Mouse (Mus musculus) MEL (cell line): ENCODE data around the gene Lemd1. TPM values are rescaled to one million over a fixed set of nuclear protein-coding genes. Genes with fewer than 3 reads are reported as not detected.

Experiments
- DNase-seq: peaks from one replicate; pipeline ENCODE4 v3.0.0; 2011; ENCODE audit warnings: low read depth, low spot score
- H3K27ac ChIP-seq: 2 replicates; pipeline ENCODE4 v1.5.1; 2012; ENCODE audit warnings: low read depth, mild to moderate bottlenecking, control low read depth, low read length, moderate library complexity; ENCODE audit not compliant: control insufficient read depth
- H3K27me3 ChIP-seq, 2 experiments: fragments of 150-350 bp in 1 of 2; sonication (generic) in 1 of 2; 2 replicates each; pipeline ENCODE4 v1.6.1; 2012; ENCODE audit warnings: low read length in 2 of 2, mild to moderate bottlenecking in 2 of 2, improper control_type of control experiment in 1 of 2, moderate library complexity in 1 of 2; ENCODE audit not compliant: insufficient read depth in 2 of 2, control insufficient read depth in 1 of 2
- H3K36me3 ChIP-seq, 2 experiments: 2 replicates each; pipeline ENCODE4 v1.6.1; 2012 to 2014; ENCODE audit warnings: low read length in 2 of 2, improper control_type of control experiment in 1 of 2, inconsistent platforms in 1 of 2, mild to moderate bottlenecking in 1 of 2; ENCODE audit not compliant: insufficient read depth in 2 of 2, control insufficient read depth in 1 of 2
- H3K4me1 ChIP-seq, 2 experiments: fragments of 150-350 bp in 1 of 2; sonication (generic) in 1 of 2; 2 replicates each; pipeline ENCODE4 v1.6.1; 2012; ENCODE audit warnings: low read length in 2 of 2, improper control_type of control experiment in 1 of 2, mild to moderate bottlenecking in 1 of 2; ENCODE audit not compliant: insufficient read depth in 2 of 2, control insufficient read depth in 1 of 2
- H3K4me3 ChIP-seq, 2 experiments: fragments of 150-350 bp in 1 of 2; sonication (generic) in 1 of 2; 2 replicates each; pipeline ENCODE4 v1.5.1; 2012; ENCODE audit warnings: low read depth in 2 of 2, low read length in 2 of 2, mild to moderate bottlenecking in 2 of 2, moderate library complexity in 2 of 2, control low read depth in 1 of 2, improper control_type of control experiment in 1 of 2; ENCODE audit not compliant: control insufficient read depth in 1 of 2, insufficient read depth in 1 of 2
- H3K79me2 ChIP-seq: 2 replicates; pipeline ENCODE4 v1.6.1; 2012; ENCODE audit warnings: mild to moderate bottlenecking, low read length, moderate library complexity; ENCODE audit not compliant: control insufficient read depth, poor library complexity, insufficient read depth
- H3K9ac ChIP-seq: 2 replicates; pipeline ENCODE4 v1.6.1; 2012; ENCODE audit warnings: low read depth, mild to moderate bottlenecking, control low read depth, low read length, moderate library complexity; ENCODE audit not compliant: control insufficient read depth, poor library complexity, severe bottlenecking
- H3K9me3 ChIP-seq: fragments of 150-350 bp; sonication (generic); replicated peaks from 2 replicates; pipeline ENCODE4 v1.6.1; 2012; ENCODE audit warnings: mild to moderate bottlenecking, low read length, improper control_type of control experiment, moderate library complexity; ENCODE audit not compliant: insufficient read depth
- CHD1 ChIP-seq: IDR thresholded peaks from 2 replicates; pipeline ENCODE4 v1.6.1; 2012; ENCODE audit warnings: low read depth, mild to moderate bottlenecking, inconsistent platforms, low read length, improper control_type of control experiment
- CHD2 ChIP-seq: IDR thresholded peaks from 2 replicates; pipeline ENCODE4 v1.6.1; 2011; ENCODE audit warnings: low read length, improper control_type of control experiment
- ELF1 ChIP-seq: IDR thresholded peaks from 2 replicates; pipeline ENCODE4 v1.6.1; 2014; ENCODE audit warnings: low read depth, mild to moderate bottlenecking, inconsistent platforms, low read length, improper control_type of control experiment, moderate library complexity
- ETS1 ChIP-seq: IDR thresholded peaks from 2 replicates; pipeline ENCODE4 v1.6.1; 2012; ENCODE audit warnings: low read depth, mild to moderate bottlenecking, inconsistent platforms, low read length, improper control_type of control experiment, moderate library complexity
- KAT2A ChIP-seq: conservative IDR thresholded peaks from 2 replicates; pipeline ENCODE4 v1.6.1; 2012; ENCODE audit warnings: low read depth, low read length, improper control_type of control experiment, inconsistent platforms
- MAFK ChIP-seq: IDR thresholded peaks from 2 replicates; pipeline ENCODE4 v1.6.1; 2011; ENCODE audit warnings: low read depth, mild to moderate bottlenecking, low read length, improper control_type of control experiment, borderline replicate concordance
- MAZ ChIP-seq: IDR thresholded peaks from 2 replicates; pipeline ENCODE4 v1.6.1; 2012; ENCODE audit warnings: low read depth, mild to moderate bottlenecking, inconsistent platforms, low read length, improper control_type of control experiment
- MEF2A ChIP-seq: IDR thresholded peaks from 2 replicates; pipeline ENCODE4 v1.6.1; 2014; ENCODE audit warnings: low read depth, mild to moderate bottlenecking, inconsistent platforms, low read length, improper control_type of control experiment; ENCODE audit not compliant: poor library complexity, insufficient replicate concordance, severe bottlenecking; ENCODE audit errors: extremely low read depth
- MYC ChIP-seq: IDR thresholded peaks from 2 replicates; pipeline ENCODE4 v1.6.1; 2011; ENCODE audit warnings: low read depth, mild to moderate bottlenecking, low read length, improper control_type of control experiment, moderate library complexity
- NELFE ChIP-seq: IDR thresholded peaks from 2 replicates; pipeline ENCODE4 v1.6.1; 2011; ENCODE audit warnings: low read depth, low read length, improper control_type of control experiment
- NRF1 ChIP-seq: IDR thresholded peaks from 2 replicates; pipeline ENCODE4 v1.6.1; 2014; ENCODE audit warnings: low read depth, mild to moderate bottlenecking, inconsistent platforms, low read length, improper control_type of control experiment, moderate library complexity; ENCODE audit not compliant: poor library complexity, insufficient read depth, severe bottlenecking
- POLR2A ChIP-seq, 2 experiments: IDR thresholded peaks; 2 replicates each; pipeline ENCODE4 v1.6.1; 2011 to 2012; ENCODE audit warnings: low read length in 2 of 2, mild to moderate bottlenecking in 2 of 2, control low read depth in 1 of 2, improper control_type of control experiment in 1 of 2, low read depth in 1 of 2, moderate library complexity in 1 of 2; ENCODE audit not compliant: control insufficient read depth in 1 of 2, insufficient read depth in 1 of 2, poor library complexity in 1 of 2
- POLR2AphosphoS5 ChIP-seq: IDR thresholded peaks from 2 replicates; pipeline ENCODE4 v1.6.1; 2012; ENCODE audit warnings: low read depth, borderline replicate concordance, mild to moderate bottlenecking, inconsistent platforms, low read length, moderate library complexity, mixed read lengths
- RAD21 ChIP-seq: IDR thresholded peaks from 2 replicates; pipeline ENCODE4 v1.6.1; 2011; ENCODE audit warnings: mild to moderate bottlenecking, low read depth, low read length, improper control_type of control experiment
- RCOR1 ChIP-seq: IDR thresholded peaks from 2 replicates; pipeline ENCODE4 v1.6.1; 2012; ENCODE audit warnings: low read depth, mild to moderate bottlenecking, inconsistent platforms, low read length, improper control_type of control experiment
- SIN3A ChIP-seq: IDR thresholded peaks from 2 replicates; pipeline ENCODE4 v1.6.1; 2012; ENCODE audit warnings: low read length, improper control_type of control experiment, inconsistent platforms
- SMC3 ChIP-seq: IDR thresholded peaks from 2 replicates; pipeline ENCODE4 v1.6.1; 2011; ENCODE audit warnings: low read depth, low read length, improper control_type of control experiment
- UBTF ChIP-seq: IDR thresholded peaks from 2 replicates; pipeline ENCODE4 v1.6.1; 2012; ENCODE audit warnings: low read depth, mild to moderate bottlenecking, inconsistent platforms, low read length, improper control_type of control experiment, moderate library complexity, borderline replicate concordance; ENCODE audit not compliant: insufficient read depth
- USF2 ChIP-seq, 2 experiments: IDR thresholded peaks; 2 replicates each; pipeline ENCODE4 v1.6.1; 2011 to 2012; ENCODE audit warnings: improper control_type of control experiment in 2 of 2, low read length in 2 of 2, borderline replicate concordance in 1 of 2, inconsistent platforms in 1 of 2, low read depth in 1 of 2, mild to moderate bottlenecking in 1 of 2; ENCODE audit not compliant: insufficient read depth in 1 of 2
- ZMIZ1 ChIP-seq: IDR thresholded peaks from 2 replicates; pipeline ENCODE4 v1.6.1; 2012; ENCODE audit warnings: low read depth, mild to moderate bottlenecking, inconsistent platforms, low read length, improper control_type of control experiment, moderate library complexity
- polyA plus RNA-seq, 2 experiments: library from polyadenylated mRNA; stranded (reverse) in 1 of 2; unstranded in 1 of 2; fragments of >175 nt in 1 of 2; fragments of >200 nt in 1 of 2; gene quantifications; 2 replicates each; pipeline versions ENCODE4 v1.2.1 to v1.2.4; 2012; ENCODE audit warnings: low replicate concordance in 2 of 2, low read depth in 1 of 2; ENCODE audit not compliant: insufficient read length in 2 of 2, insufficient read depth in 1 of 2, missing spikeins in 1 of 2
- total RNA-seq: library from RNA; depleted of rRNA; stranded (reverse); fragments of 300-350 nt; gene quantifications from 2 replicates; pipeline ENCODE4 v1.2.3, GENCODE M21; 2012

Lemd1 gene
- total and polyA plus RNA-seq, 3 experiments: not detected

DNA sequence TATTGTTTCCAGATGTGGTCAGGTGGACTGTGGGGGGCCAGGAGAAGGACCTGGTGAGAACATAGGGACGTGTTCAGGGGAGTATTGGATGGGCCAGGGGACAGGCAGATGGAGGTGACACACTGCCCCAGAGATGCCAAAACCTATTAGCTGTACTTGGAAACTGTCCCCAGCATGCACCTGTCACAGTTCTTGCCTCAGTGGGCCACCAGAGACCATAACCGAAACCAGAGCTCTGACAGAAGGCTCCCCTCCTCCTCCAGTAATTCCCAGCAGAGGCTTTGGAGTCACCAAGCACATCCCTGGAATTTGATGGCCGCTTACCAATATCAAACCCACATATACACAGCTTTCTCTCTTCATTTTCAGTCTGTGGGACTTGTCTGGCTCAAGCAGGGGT, 46.4 kb upstream of the Lemd1 start:
- no peaks in the 10 kb centered on the region for H3K36me3 ChIP-seq
- H3K79me2 ChIP-seq: no peaks in the 10 kb centered on the region
- H3K4me3 ChIP-seq: no peak overlapping the region
- no peak overlapping the region for H3K9ac ChIP-seq
- H3K27me3 ChIP-seq: no peaks in the 10 kb centered on the region; a peak in 1 of 4 replicates
- H3K9me3 ChIP-seq: no peaks in the 10 kb centered on the region
- peaks cover 0 to 5% of the 10 kb centered on the region in 2 experiments; a peak in 1 of 4 replicates for H3K4me1 ChIP-seq
- no peak for DNase-seq
- no peak for TF ChIP-seq MYC
- TF ChIP-seq RCOR1: no peak
- TF ChIP-seq ELF1: no peak
- no peak overlapping the region for H3K27ac ChIP-seq

- no peaks in the 10 kb centered on the region for H3K79me2 ChIP-seq
- no peaks in the 10 kb centered on the region; a peak in 1 of 4 replicates for H3K36me3 ChIP-seq
- H3K27me3 ChIP-seq: no peaks in the 10 kb centered on the region; a peak in 1 of 4 replicates
- H3K27ac ChIP-seq: no peak overlapping the region
- no peaks in the 10 kb centered on the region for H3K9me3 ChIP-seq
- H3K4me1 ChIP-seq: peaks cover 0 to 7% of the 10 kb centered on the region in 2 experiments; a peak in 2 of 4 replicates
- TF ChIP-seq POLR2A (IDR thresholded peaks at IDR 0.05; ENCODE audit: control insufficient read depth in 1 of 2, insufficient read depth in 1 of 2, low read depth in 1 of 2, low read length in 2 of 2, poor library complexity in 1 of 2): no peak
- TF ChIP-seq SIN3A: no peak
- TF ChIP-seq, all 39 proteins: peak for 0
- no peak overlapping the region for H3K9ac ChIP-seq
- H3K4me3 ChIP-seq: no peak overlapping the region
- no peak for DNase-seq
These were observed 45.1 kb upstream of the Lemd1 start for GRCm38 (mm10) chr1:132145973-132146685.

DNA sequence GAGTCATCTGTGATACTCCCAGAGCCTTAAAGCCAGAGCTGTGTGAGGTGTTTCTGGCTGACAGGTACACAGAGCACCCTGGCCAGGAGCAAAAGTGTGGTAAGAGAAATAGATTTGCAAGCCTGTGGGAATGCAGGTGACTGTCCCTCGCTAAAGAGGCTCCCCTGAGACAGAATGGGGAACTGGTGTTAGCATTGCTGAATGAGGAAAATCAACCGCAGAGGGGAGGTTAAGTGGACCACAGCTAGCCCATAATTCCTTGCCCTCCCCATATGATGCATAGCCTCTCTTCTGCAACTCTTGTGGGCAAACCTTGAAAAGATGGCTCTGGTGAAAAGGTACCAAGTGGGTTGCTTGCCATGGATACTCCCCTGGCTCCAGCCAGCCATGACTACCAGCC, 41.8 kb upstream of the Lemd1 start:
- no peaks in the 10 kb centered on the region; a peak in 1 of 4 replicates for H3K27me3 ChIP-seq
- no peak overlapping the region for H3K4me3 ChIP-seq
- H3K79me2 ChIP-seq: no peaks in the 10 kb centered on the region
- no peak overlapping the region for H3K9ac ChIP-seq
- DNase-seq: no peak
- no peak overlapping the region for H3K27ac ChIP-seq
- TF ChIP-seq USF2 (IDR thresholded peaks at IDR 0.05; ENCODE audit: borderline replicate concordance in 1 of 2, insufficient read depth in 1 of 2, low read depth in 1 of 2, low read length in 2 of 2) (no peak), POLR2AphosphoS5 (no peak), NELFE (no peak), CHD2 (no peak), ELF1 (no peak), UBTF (no peak), ZMIZ1 (no peak), ETS1 (no peak), KAT2A (no peak), MAZ (no peak), SMC3 (no peak), RAD21 (no peak), CHD1 (no peak), MEF2A (no peak), MYC (no peak), MAFK (no peak), NRF1 (no peak)
- H3K9me3 ChIP-seq: no peaks in the 10 kb centered on the region
- peaks cover 0 to 4% of the 10 kb centered on the region in 2 experiments; a peak in 1 of 4 replicates for H3K4me1 ChIP-seq
- no peaks in the 10 kb centered on the region; a peak in 1 of 4 replicates for H3K36me3 ChIP-seq
